Mouse (Mus musculus): ENCODE results near the gene Shroom4. TPM values are rescaled to one million over a fixed set of nuclear protein-coding genes. Genes with fewer than 3 reads are reported as not detected.
A peak's percentile ranks its signal among the peaks of the same experiment; 100 is the strongest.

Shroom4 gene
- polyA plus RNA-seq, 1 experiment from 2014 or later = 10.8 TPM

- no peak for DNase-seq (ENCODE audit: low spot score)
- Histone ChIP-seq H3K9ac (replicated peaks; ENCODE audit: low read length) (no peak overlapping the region), H3K9me3 (replicated peaks; ENCODE audit: control insufficient read depth, low read length) (no peaks in the 10 kb centered on the region), H3K4me2 (ENCODE audit: low read depth, low read length) (no peak overlapping the region), H3K27ac (replicated peaks; ENCODE audit: low read depth, low read length) (no peak overlapping the region), H3K4me1 (ENCODE audit: control insufficient read depth, insufficient read depth, low read length) (no peaks in the 10 kb centered on the region), H3K36me3 (replicated peaks; ENCODE audit: control insufficient read depth, insufficient read depth, low read depth, low read length) (no peaks in the 10 kb centered on the region), H3K4me3 (ENCODE audit: low read depth, low read length) (no peak overlapping the region), H3K27me3 (ENCODE audit: control insufficient read depth, insufficient read depth, low read length) (no peaks in the 10 kb centered on the region)
- no peak for ATAC-seq (replicated peaks; ENCODE audit: insufficient number of reproducible peaks, low FRiP score, low TSS enrichment, low read depth)
- WGBS = 32% methylated on average over 2 of the region's 2 CpGs
These were observed 96.7 kb downstream of the Shroom4 start for GRCm38 (mm10) chrX:6496374-6496773.

DNA sequence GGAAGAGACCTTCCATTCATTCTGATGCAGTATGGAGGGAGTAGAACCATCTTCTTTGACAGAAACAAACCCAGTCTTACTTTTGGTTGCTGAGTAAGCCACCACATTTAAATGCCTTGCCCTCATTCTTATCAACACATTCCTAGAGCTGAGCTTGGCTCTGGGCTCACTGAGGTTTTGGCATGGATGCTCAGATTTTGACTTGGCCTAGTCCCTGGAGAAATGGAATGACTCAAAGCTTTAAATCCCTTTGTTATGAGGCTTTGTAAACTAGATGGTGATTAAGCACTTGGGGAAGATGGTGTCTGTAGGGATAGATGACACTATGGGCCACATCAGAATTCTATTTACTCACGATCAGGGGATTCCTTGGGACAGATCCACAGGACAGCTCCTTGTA is 102.2 kb downstream of the Shroom4 start:
- no peaks in the 10 kb centered on the region for H3K4me1 ChIP-seq (ENCODE audit: control insufficient read depth, insufficient read depth, low read length)
- H3K4me2 ChIP-seq (ENCODE audit: low read depth, low read length) = no peak overlapping the region
- no peaks in the 10 kb centered on the region for H3K27me3 ChIP-seq (ENCODE audit: control insufficient read depth, insufficient read depth, low read length)
- H3K4me3 ChIP-seq (ENCODE audit: low read depth, low read length) = no peak overlapping the region
- H3K27ac ChIP-seq (replicated peaks; ENCODE audit: low read depth, low read length) = no peak overlapping the region
- no peaks in the 10 kb centered on the region for H3K9me3 ChIP-seq (replicated peaks; ENCODE audit: control insufficient read depth, low read length)
- 81% methylated on average over 1 of the region's 1 CpGs for WGBS
- no peak for DNase-seq (ENCODE audit: low spot score)
- no peak overlapping the region for H3K9ac ChIP-seq (replicated peaks; ENCODE audit: low read length)
- no peak for ATAC-seq (replicated peaks; ENCODE audit: insufficient number of reproducible peaks, low FRiP score, low TSS enrichment, low read depth)
- no peaks in the 10 kb centered on the region for H3K36me3 ChIP-seq (replicated peaks; ENCODE audit: control insufficient read depth, insufficient read depth, low read depth, low read length)

- 82% methylated on average over 3 of the region's 3 CpGs for WGBS
- no peak for DNase-seq (ENCODE audit: low spot score)
- no peak overlapping the region for H3K4me3 ChIP-seq (ENCODE audit: low read depth, low read length)
- H3K4me2 ChIP-seq (ENCODE audit: low read depth, low read length) = no peak overlapping the region
- no peaks in the 10 kb centered on the region for H3K36me3 ChIP-seq (replicated peaks; ENCODE audit: control insufficient read depth, insufficient read depth, low read depth, low read length)
- no peak overlapping the region for H3K27ac ChIP-seq (replicated peaks; ENCODE audit: low read depth, low read length)
- H3K9ac ChIP-seq (replicated peaks; ENCODE audit: low read length) = no peak overlapping the region
- H3K27me3 ChIP-seq (ENCODE audit: control insufficient read depth, insufficient read depth, low read length) = no peaks in the 10 kb centered on the region
- ATAC-seq (replicated peaks; ENCODE audit: insufficient number of reproducible peaks, low FRiP score, low TSS enrichment, low read depth) = no peak
- H3K9me3 ChIP-seq (replicated peaks; ENCODE audit: control insufficient read depth, low read length) = no peaks in the 10 kb centered on the region
- no peaks in the 10 kb centered on the region for H3K4me1 ChIP-seq (ENCODE audit: control insufficient read depth, insufficient read depth, low read length)
These were observed 117.6 kb downstream of the Shroom4 start for GRCm38 (mm10) chrX:6517217-6517616.

- ATAC-seq (replicated peaks; ENCODE audit: insufficient number of reproducible peaks, low FRiP score, low TSS enrichment, low read depth) (no peak), DNase-seq (ENCODE audit: low spot score) (no peak)
- 55% methylated on average over 2 of the region's 2 CpGs for WGBS
These were observed 118.8 kb downstream of the Shroom4 start for GRCm38 (mm10) chrX:6518421-6518820.

GRCm38 (mm10) chrX:6522935-6523334 is 123.3 kb downstream of the Shroom4 start:
- no peak overlapping the region for H3K4me2 ChIP-seq (ENCODE audit: low read depth, low read length)
- 71% methylated on average over 2 of the region's 2 CpGs for WGBS
- no peaks in the 10 kb centered on the region for H3K27me3 ChIP-seq (ENCODE audit: control insufficient read depth, insufficient read depth, low read length)
- DNase-seq (ENCODE audit: low spot score) (peak; percentile 58), ATAC-seq (replicated peaks; ENCODE audit: insufficient number of reproducible peaks, low FRiP score, low TSS enrichment, low read depth) (no peak)
- no peak overlapping the region for H3K9ac ChIP-seq (replicated peaks; ENCODE audit: low read length)
- no peaks in the 10 kb centered on the region for H3K36me3 ChIP-seq (replicated peaks; ENCODE audit: control insufficient read depth, insufficient read depth, low read depth, low read length)
- no peak overlapping the region for H3K27ac ChIP-seq (replicated peaks; ENCODE audit: low read depth, low read length)
- H3K4me1 ChIP-seq (ENCODE audit: control insufficient read depth, insufficient read depth, low read length) = no peaks in the 10 kb centered on the region
- H3K4me3 ChIP-seq (ENCODE audit: low read depth, low read length) = no peak overlapping the region
- H3K9me3 ChIP-seq (replicated peaks; ENCODE audit: control insufficient read depth, low read length) = no peaks in the 10 kb centered on the region

More at GRCm38 (mm10) chrX:6518421-6518820, 118.8 kb downstream of the Shroom4 start:
- Histone ChIP-seq H3K27ac (replicated peaks; ENCODE audit: low read depth, low read length) (no peak overlapping the region), H3K4me3 (ENCODE audit: low read depth, low read length) (no peak overlapping the region), H3K36me3 (replicated peaks; ENCODE audit: control insufficient read depth, insufficient read depth, low read depth, low read length) (no peaks in the 10 kb centered on the region), H3K4me1 (ENCODE audit: control insufficient read depth, insufficient read depth, low read length) (no peaks in the 10 kb centered on the region), H3K27me3 (ENCODE audit: control insufficient read depth, insufficient read depth, low read length) (no peaks in the 10 kb centered on the region), H3K9ac (replicated peaks; ENCODE audit: low read length) (no peak overlapping the region), H3K9me3 (replicated peaks; ENCODE audit: control insufficient read depth, low read length) (no peaks in the 10 kb centered on the region), H3K4me2 (ENCODE audit: low read depth, low read length) (no peak overlapping the region)

DNA sequence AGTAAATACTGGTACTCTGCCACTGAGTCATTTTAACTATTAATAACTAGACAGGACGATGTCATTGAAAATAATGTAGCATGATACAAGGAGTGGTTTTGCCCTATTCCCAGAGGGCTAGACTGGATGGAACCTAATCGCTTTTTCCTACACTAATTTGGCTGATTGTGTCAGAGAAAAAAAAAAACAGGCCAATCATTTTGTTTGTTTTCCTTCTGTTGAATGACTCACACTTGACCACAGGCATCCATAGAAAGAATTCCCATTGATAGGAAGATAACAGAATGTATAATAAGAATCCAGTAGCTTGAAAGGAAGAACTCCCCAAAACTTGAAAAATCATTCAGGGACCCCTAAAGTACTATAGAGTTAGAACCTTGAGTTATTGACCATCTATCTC is 137.0 kb downstream of the Shroom4 start:
- no peak overlapping the region for H3K4me3 ChIP-seq (ENCODE audit: low read depth, low read length)
- H3K4me2 ChIP-seq (ENCODE audit: low read depth, low read length) = no peak overlapping the region
- DNase-seq (ENCODE audit: low spot score) = no peak
- no peaks in the 10 kb centered on the region for H3K4me1 ChIP-seq (ENCODE audit: control insufficient read depth, insufficient read depth, low read length)
- no peaks in the 10 kb centered on the region for H3K36me3 ChIP-seq (replicated peaks; ENCODE audit: control insufficient read depth, insufficient read depth, low read depth, low read length)
- H3K9ac ChIP-seq (replicated peaks; ENCODE audit: low read length) = no peak overlapping the region
- no peaks in the 10 kb centered on the region for H3K9me3 ChIP-seq (replicated peaks; ENCODE audit: control insufficient read depth, low read length)
- H3K27ac ChIP-seq (replicated peaks; ENCODE audit: low read depth, low read length) = no peak overlapping the region
- WGBS = 72% methylated on average over 2 of the region's 2 CpGs
- no peaks in the 10 kb centered on the region for H3K27me3 ChIP-seq (ENCODE audit: control insufficient read depth, insufficient read depth, low read length)
- no peak for ATAC-seq (replicated peaks; ENCODE audit: insufficient number of reproducible peaks, low FRiP score, low TSS enrichment, low read depth)

GRCm38 (mm10) chrX:6537689-6538088 is 138.0 kb downstream of the Shroom4 start:
- DNase-seq (ENCODE audit: low spot score) (no peak), ATAC-seq (replicated peaks; ENCODE audit: insufficient number of reproducible peaks, low FRiP score, low TSS enrichment, low read depth) (no peak)
- H3K27me3 ChIP-seq (ENCODE audit: control insufficient read depth, insufficient read depth, low read length) = no peaks in the 10 kb centered on the region
- no peaks in the 10 kb centered on the region for H3K36me3 ChIP-seq (replicated peaks; ENCODE audit: control insufficient read depth, insufficient read depth, low read depth, low read length)
- H3K4me3 ChIP-seq (ENCODE audit: low read depth, low read length) = no peak overlapping the region
- no peak overlapping the region for H3K27ac ChIP-seq (replicated peaks; ENCODE audit: low read depth, low read length)
- H3K9me3 ChIP-seq (replicated peaks; ENCODE audit: control insufficient read depth, low read length) = no peaks in the 10 kb centered on the region
- whole genome bisulfite sequencing = 87% methylated on average over 2 of the region's 2 CpGs
- no peak overlapping the region for H3K9ac ChIP-seq (replicated peaks; ENCODE audit: low read length)
- H3K4me2 ChIP-seq (ENCODE audit: low read depth, low read length) = no peak overlapping the region
- no peaks in the 10 kb centered on the region for H3K4me1 ChIP-seq (ENCODE audit: control insufficient read depth, insufficient read depth, low read length)

DNA sequence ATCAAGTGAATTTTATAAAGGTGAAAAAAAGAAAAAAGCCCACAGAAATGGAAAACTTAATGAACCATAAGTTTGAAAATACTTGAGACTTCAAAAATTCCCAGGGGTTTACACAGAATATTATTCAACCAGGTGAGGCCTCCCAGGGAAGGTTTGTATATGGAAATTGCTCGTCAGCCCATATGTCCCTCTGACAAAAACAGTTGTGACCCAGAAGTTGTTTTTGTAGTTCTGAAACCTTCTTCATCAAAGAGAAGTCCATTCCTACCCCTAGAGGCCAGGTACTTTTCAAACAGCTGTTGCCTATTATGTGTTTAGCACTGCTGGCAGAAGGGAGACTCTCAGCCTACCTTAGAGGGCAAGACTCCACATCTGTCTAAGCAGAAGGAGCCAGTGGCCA is 165.4 kb downstream of the Shroom4 start:
- no peaks in the 10 kb centered on the region for H3K4me1 ChIP-seq (ENCODE audit: control insufficient read depth, insufficient read depth, low read length)
- no peaks in the 10 kb centered on the region for H3K36me3 ChIP-seq (replicated peaks; ENCODE audit: control insufficient read depth, insufficient read depth, low read depth, low read length)
- H3K4me3 ChIP-seq (ENCODE audit: low read depth, low read length) = no peak overlapping the region
- ATAC-seq (replicated peaks; ENCODE audit: insufficient number of reproducible peaks, low FRiP score, low TSS enrichment, low read depth) = no peak
- no peak overlapping the region for H3K4me2 ChIP-seq (ENCODE audit: low read depth, low read length)
- no peak for DNase-seq (ENCODE audit: low spot score)
- H3K27me3 ChIP-seq (ENCODE audit: control insufficient read depth, insufficient read depth, low read length) = no peaks in the 10 kb centered on the region
- no peaks in the 10 kb centered on the region for H3K9me3 ChIP-seq (replicated peaks; ENCODE audit: control insufficient read depth, low read length)
- no peak overlapping the region for H3K9ac ChIP-seq (replicated peaks; ENCODE audit: low read length)
- H3K27ac ChIP-seq (replicated peaks; ENCODE audit: low read depth, low read length) = no peak overlapping the region
- WGBS = 73% methylated on average over 1 of the region's 1 CpGs

Data from embryonic facial prominence, embryonic 11.5 days (tissue).